Mouse (Mus musculus) adrenal gland, adult 8-10 months (tissue): Measurements from ENCODE around the gene Atad3a. TPM values are rescaled to one million over a fixed set of nuclear protein-coding genes. Genes with fewer than 3 reads are reported as not detected.
"Not testable (repeated sequence)": the region's sequence is repeated elsewhere in the genome, so short reads cannot be mapped to it uniquely, and the experiment has no call there.

Experiments used
- DNase-seq: peaks from one replicate; pipeline ENCODE4 v3.0.0; 2022
- total RNA-seq, 4 experiments: library from RNA; stranded (reverse); gene quantifications; 2 replicates each; pipeline ENCODE4 v1.2.4; 2022

Gene Atad3a
- total RNA-seq = 10 to 100 TPM; 69.5 to 90.1 (median 77.6) TPM

GRCm38 (mm10) chr4:155760613-155761355, at the start of gene Atad3a:
Gene Atad3a (minus strand): TSS chr4:155761093.
- DNase-seq = peak; percentile 96

- no peak for DNase-seq
Observed at GRCm38 (mm10) chr4:155807841-155808240, 46.9 kb upstream of the Atad3a start.

- peak; percentile 92 for DNase-seq
Observed at GRCm38 (mm10) chr4:155803340-155804041, 42.6 kb upstream of the Atad3a start.

- DNase-seq = no peak
Observed at GRCm38 (mm10) chr4:155802741-155803339, 41.9 kb upstream of the Atad3a start, which contains the start of gene Mrpl20. Gene Mrpl20 (plus strand): TSS chr4:155802878.

DNA sequence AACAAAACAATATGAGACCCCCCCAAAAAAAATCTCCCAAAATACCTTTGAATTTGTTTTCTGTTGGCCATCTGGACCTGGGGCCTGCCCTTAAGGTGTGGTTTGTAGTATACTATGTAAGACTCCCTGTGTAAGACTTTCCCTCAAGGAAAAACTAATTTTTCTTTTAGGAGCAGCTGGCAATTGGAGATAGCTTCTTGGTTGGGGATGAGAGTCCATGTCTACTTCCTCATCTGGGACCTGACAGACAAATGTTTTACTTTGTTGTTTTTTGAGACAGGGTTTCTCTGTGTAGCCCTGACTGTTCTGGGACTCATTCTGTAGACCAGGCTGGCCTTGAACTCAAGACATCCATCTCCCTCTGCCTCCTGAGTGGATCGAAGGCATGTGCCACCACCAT, 41.2 kb upstream of the Atad3a start:
- no peak for DNase-seq

GRCm38 (mm10) chr4:155793730-155794129, 32.8 kb upstream of the Atad3a start:
- DNase-seq = no peak

GRCm38 (mm10) chr4:155791240-155791933, 30.5 kb upstream of the Atad3a start:
- no peak for DNase-seq

DNA sequence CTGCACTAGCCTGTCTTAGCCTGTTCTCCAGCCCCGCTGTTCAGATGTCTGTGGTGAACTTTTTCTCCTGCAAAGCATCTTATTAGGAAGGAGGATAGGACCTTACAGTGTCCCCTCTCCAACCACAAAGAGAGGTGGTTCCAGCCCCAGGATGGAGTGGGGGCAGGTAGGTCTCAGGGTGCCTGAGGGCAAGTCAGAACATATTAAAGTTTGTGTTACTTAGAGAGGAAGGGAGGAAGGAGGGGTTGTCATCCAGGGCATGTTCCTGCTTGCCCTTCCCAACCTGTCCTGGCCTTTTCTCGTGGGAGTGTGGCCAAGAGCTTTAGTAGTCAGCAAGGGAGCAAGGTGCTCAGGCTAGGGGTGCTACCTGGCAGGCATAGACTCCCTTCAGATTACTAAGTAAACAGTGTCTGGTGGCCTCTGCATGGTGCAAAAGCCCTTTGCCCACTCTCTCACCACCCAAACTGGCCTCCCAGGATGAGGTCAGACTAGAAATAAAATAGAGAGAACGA, 29.8 kb upstream of the Atad3a start:
- no peak for DNase-seq

- DNase-seq = no peak
Observed at GRCm38 (mm10) chr4:155790021-155790489, 29.2 kb upstream of the Atad3a start, which contains the start of gene Ankrd65. Gene Ankrd65 (plus strand): TSS chr4:155790439.

DNA sequence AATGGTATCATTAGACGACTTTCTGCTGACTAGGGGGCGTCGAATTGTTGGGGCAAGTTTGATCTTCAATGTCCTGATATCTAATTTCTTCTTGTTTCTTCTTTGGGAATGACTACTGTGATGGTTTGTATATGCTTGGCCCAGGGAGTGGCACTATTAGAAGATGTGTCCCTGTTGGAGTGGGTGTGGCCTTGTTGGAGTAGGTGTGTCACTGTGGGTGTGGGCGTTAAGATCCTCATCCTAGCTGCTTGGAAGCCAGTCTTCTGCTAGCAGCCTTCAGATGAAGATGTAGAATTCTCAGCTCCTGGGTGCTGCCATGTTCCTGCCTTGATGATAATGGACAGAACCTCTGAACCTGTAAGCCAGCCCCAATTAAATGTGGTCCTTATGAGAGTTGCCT, 27.9 kb upstream of the Atad3a start:
- not testable (repeated sequence) for DNase-seq

DNA sequence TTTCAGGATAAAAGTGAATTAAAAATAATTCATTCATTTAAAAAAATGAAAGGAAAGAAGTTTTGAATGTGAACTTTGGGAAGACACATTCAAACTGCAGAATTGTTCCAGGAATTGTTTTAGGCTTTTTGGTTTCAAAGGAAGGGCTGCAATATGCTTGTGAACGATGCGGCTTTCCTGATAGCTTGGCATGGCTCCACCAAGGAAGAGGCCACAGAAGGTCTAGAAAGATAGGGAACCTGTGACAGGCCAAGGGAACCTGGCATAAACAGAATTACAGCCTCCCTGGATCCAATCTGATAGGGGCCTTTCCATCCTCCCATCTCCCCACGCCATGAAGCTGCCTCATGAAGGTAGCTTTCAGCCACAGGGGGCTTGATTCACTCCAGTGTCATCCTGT, 27.4 kb upstream of the Atad3a start:
- DNase-seq = no peak

DNA sequence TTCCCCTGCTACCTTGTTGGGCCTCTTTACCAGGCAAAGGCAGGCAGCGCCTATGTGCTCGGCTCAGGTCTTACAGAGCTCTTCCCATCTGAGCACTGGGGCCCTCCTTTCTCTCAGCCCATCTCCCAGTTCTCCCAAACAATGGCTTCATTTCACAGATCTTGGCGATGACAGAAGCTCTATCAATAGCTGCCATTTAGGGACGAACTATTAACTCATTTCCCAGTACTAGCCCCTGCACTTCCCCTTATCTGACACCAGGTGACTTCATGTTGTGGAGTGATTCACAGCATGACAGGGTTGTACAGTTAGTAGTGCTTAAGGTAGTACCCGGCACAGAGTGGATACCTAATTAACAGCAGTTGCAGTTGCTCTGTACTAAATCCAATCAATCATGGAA, 24.9 kb upstream of the Atad3a start, which contains the start of gene Tmem88b:
TSS of gene Tmem88b (minus strand) at position 56 of the 400 bp plus-strand sequence.
- no peak for DNase-seq

DNA sequence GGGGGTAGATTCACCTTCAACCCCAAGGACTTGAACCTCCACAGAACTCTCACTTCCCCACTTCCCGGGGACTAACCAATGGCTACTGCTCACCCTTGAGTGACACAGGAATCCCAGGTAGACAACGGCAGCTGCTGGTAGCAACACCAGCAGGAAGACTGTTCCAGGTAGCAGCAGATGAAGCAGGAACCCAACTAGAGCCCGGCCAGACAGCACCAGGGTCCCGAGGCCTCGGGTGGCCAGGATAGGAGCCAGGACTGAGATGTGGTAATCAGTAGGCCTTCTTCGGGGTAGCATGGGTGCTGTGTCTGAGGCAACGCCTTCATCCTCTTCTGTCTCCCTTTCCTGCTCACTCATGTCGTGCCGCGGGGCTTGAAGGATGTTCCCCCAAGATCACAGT, 24.4 kb upstream of the Atad3a start:
- no peak for DNase-seq

GRCm38 (mm10) chr4:155784081-155784701, 23.3 kb upstream of the Atad3a start:
- peak; percentile 69 for DNase-seq

DNA sequence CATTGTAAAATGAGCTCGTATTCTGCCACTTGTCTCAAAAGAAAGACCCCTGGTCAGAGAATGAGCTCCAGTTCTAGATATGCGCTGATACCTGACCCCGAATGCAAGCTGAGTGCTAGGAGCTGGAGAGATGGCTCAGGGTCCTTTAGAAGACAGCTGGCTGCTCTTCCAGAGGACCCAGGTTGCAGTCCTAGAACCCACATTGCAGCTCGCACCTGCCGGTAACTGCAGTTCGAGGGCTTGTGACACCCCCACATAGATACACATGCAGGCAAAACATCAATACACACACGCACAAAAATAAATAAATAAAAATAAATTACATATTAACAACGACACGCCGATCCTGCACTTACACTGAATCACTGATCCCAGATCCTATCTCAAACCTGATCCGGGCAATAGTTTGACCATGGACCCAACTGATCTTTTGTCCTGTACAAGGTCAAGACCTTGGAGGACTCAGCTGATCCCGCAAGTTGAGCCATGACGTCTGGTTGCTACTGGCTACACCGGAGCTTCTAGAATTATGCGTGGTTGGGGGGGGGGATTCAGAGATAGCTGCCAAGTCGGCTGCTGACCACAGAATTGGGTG, 22.7 kb upstream of the Atad3a start:
- no peak for DNase-seq

DNA sequence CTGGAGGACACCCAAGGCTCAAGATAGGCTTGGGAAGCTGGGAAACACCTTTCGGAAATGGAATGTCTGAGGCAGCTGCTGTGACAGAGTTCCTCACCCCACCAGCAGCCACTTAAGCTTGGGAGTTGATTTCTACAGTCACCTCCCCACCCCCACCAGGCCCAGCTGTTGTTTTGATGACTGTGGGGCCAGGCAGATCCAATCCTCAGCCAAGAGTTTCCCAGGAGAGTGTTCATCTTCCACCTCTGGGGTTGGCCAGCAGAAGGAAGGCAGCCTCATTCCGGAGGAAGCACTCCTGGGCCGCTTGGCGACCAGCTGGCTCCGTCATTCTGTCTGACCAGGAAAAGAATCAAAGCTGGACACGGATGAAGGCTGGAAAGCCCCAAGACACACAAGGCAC, 20.0 kb upstream of the Atad3a start:
- DNase-seq = no peak

DNA sequence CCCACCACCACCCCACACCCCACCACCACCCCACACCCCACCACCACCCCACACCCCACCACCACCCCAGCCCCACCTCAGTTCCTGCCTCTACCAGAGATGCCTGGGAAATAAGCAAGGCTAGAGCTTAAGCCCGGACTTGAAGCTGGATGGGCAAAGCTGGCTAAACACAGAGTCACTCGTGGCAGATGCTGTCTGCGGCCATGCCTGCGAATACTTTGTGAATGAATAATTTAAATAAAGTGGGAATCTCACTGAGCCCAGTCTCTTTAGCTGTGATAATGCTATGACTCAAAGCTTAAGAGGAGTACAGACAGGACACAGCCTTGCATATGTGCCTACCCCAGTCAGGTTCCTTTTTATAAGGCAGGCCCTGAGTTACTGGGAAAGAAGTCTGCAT, 18.6 kb upstream of the Atad3a start:
- no peak for DNase-seq

GRCm38 (mm10) chr4:155777816-155778215, 16.9 kb upstream of the Atad3a start:
- DNase-seq = no peak

DNA sequence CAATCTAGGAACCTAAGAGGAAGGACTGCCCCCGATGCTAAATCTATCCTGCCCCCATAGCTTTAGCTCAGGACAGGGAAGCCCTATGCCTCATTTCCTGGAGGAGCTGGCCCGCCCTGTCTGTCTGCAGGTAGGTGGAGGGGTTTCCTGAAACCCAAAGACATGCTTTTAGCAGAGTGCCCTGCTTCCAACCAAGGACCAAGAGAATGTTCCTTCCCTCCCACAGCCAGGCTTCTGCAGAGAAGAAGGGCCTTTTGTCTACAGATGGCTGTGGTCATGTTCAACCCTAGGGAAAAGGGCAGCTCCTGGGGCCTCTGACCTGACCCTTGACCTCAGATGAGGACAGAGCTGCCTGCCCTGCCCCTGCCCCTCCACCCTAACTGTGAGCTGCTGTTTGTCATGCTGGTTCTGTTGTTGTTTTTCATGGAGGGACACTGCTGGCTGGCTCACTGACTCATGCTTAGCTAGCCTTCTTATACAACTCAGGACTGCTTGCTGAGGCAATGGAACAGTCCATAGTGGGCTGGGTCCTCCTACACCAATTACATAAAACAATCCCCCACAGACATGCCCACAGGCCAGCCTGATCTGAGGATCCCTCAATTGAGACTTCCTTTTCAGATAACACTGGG, 15.9 kb upstream of the Atad3a start:
- no peak for DNase-seq

DNA sequence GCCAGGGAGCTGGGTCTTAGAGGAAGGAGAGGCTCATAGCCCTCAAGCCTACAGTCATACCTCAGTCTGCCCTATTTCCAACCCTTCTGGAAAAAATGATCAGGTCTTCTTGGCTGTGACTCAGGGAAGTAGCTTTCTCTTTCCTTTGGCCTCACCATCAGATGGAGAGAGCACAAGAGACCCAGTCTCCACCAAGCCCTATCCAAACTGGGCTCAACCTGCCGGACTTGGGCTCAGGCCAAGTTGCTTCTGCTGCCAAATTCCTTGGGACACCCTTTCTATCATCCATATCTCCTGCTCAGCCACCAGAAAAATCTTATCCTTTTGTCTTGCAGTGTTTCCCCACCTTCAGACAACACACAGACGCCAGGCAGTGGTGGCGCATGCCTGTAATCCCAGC, 15.0 kb upstream of the Atad3a start:
- no peak for DNase-seq
